Mouse (Mus musculus): ENCODE data around the gene Lhfpl3.

GRCm38 (mm10) chr5:23003123-23003797 is 257.4 kb downstream of the Lhfpl3 start:
- TF ChIP-seq CTCF (IDR thresholded peaks at IDR 0.05; ENCODE audit: extremely low read depth, insufficient read depth, low read length): no peak
- TF ChIP-seq POLR2A (IDR thresholded peaks at IDR 0.05; ENCODE audit: extremely low read depth, insufficient read depth, low read length): no peak
